Mouse (Mus musculus) bone marrow macrophage, adult 2 months (primary cell): Measurements from ENCODE around the gene Ino80d.

Experiments used
- CTCF ChIP-seq: IDR thresholded peaks from 2 replicates; pipeline ENCODE4 v1.5.1; 2012; ENCODE audit warnings: low read depth, mild to moderate bottlenecking, low read length, moderate library complexity
- POLR2A ChIP-seq: IDR thresholded peaks from 2 replicates; pipeline ENCODE4 v1.6.1; 2012; ENCODE audit warnings: mild to moderate bottlenecking, low read depth, low read length, borderline replicate concordance

- TF ChIP-seq POLR2A, result no peak
- no peak for TF ChIP-seq CTCF
These were observed 14.8 kb upstream of the Ino80d start for GRCm38 (mm10) chr1:63129273-63129672.
